Mouse (Mus musculus) intestine, postnatal 0 days (tissue): ENCODE measurements around the gene Kazald1. TPM values are rescaled to one million over a fixed set of nuclear protein-coding genes. Genes with fewer than 3 reads are reported as not detected.

Experiments used
- ATAC-seq: fragments of 200-750 bp; cut with Nextera tagmentation; 2 replicates; pipeline ENCODE4 v1.8.0; 2017; ENCODE audit warnings: mild to moderate bottlenecking, moderate TSS enrichment, moderate library complexity
- H3K27ac ChIP-seq: fragments of 300-500 bp; sonication (generic); 2 replicates; pipeline ENCODE4 v1.5.1; 2014; ENCODE audit warnings: mild to moderate bottlenecking, low read depth, low read length, moderate library complexity
- H3K27me3 ChIP-seq: fragments of 300-500 bp; sonication (generic); replicated peaks from 2 replicates; pipeline ENCODE4 v1.6.1; 2014; ENCODE audit warnings: low read length, mixed read lengths; ENCODE audit not compliant: control insufficient read depth, insufficient read depth
- H3K36me3 ChIP-seq: fragments of 300-500 bp; sonication (generic); 2 replicates; pipeline ENCODE4 v1.6.1; 2014; ENCODE audit warnings: mild to moderate bottlenecking, moderate library complexity; ENCODE audit not compliant: control insufficient read depth, insufficient read depth
- H3K4me1 ChIP-seq: fragments of 300-500 bp; sonication (generic); replicated peaks from 2 replicates; pipeline ENCODE4 v1.6.1; 2014; ENCODE audit warnings: antibody characterized with exemption, low read length, mixed read lengths; ENCODE audit not compliant: control insufficient read depth, insufficient read depth
- H3K4me2 ChIP-seq: fragments of 300-500 bp; sonication (generic); replicated peaks from 2 replicates; pipeline ENCODE4 v1.6.1; 2014; ENCODE audit warnings: low read depth, mild to moderate bottlenecking, moderate library complexity
- H3K4me3 ChIP-seq: fragments of 300-500 bp; sonication (generic); 2 replicates; pipeline ENCODE4 v1.5.1; 2014; ENCODE audit warnings: low read depth, low read length
- H3K9ac ChIP-seq: fragments of 300-500 bp; sonication (generic); 2 replicates; pipeline ENCODE4 v1.6.1; 2014; ENCODE audit warnings: mild to moderate bottlenecking, low read depth, low read length
- H3K9me3 ChIP-seq: fragments of 300-500 bp; sonication (generic); 2 replicates; pipeline ENCODE4 v1.6.1; 2016; ENCODE audit warnings: mixed run types; ENCODE audit not compliant: control insufficient read depth
- CTCF ChIP-seq: sonication (generic); IDR thresholded peaks from 2 replicates; pipeline ENCODE4 v1.5.1; 2016; ENCODE audit warnings: low read depth, mild to moderate bottlenecking, control low read depth, antibody characterized with exemption, moderate library complexity
- WGBS: fragments of 180-500 bp; shearing (Covaris S2); extraction: QIAGEN DNeasy Blood & Tissue Kit; methylation state at CpG from one replicate; pipeline ENCODE4 v1.1.7; 2014; 5-methylcytosine and 5-hydroxymethylcytosine counted together
- polyA plus RNA-seq: library from polyadenylated mRNA; unstranded; fragments of >200 nt; fragmentation: Nextera tagmentation; extraction: Ambion mirVana; gene quantifications from 2 replicates; pipeline ENCODE4 v1.2.1, GENCODE M21; 2015

The Kazald1 gene
- polyA plus RNA-seq, 1 experiment from 2014 or later, result 1.2 TPM

DNA sequence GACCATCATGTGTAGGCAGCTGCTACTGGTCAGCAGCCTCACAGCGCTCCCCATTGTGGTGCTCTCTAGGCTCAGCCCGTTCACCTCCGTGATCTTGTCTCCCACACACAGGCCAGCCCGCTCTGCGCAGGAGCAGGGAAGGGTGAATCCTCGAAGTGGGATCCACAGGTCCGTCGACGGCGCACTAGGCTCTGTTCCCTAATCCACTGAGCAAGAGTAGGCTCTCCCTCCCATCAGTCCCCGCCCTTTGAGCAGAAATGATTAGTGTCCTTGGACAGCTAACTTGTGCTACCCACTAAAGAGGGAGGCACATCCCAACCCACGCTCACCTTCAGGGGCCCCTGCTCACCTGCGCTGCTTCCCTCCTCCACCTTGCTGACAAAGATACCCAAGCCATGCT lies 34.8 kb upstream of the Kazald1 start:
- 57% methylated on average over 13 of the region's 13 CpGs for WGBS
- Histone ChIP-seq H3K4me2 (no peak overlapping the region), H3K9ac (no peak overlapping the region), H3K36me3 (no peaks in the 10 kb centered on the region), H3K27me3 (peaks cover 8% of the 10 kb centered on the region), H3K9me3 (no peaks in the 10 kb centered on the region), H3K27ac (no peak overlapping the region), H3K4me1 (0 out of 2 replicates have a peak, but pooled peaks cover 3% of the 10 kb centered on the region), H3K4me3 (no peak overlapping the region)
- ATAC-seq, result no peak
- TF ChIP-seq CTCF, result no peak

- Histone ChIP-seq H3K36me3 (no peaks in the 10 kb centered on the region), H3K4me3 (no peak overlapping the region), H3K9me3 (no peaks in the 10 kb centered on the region), H3K27ac (no peak overlapping the region), H3K4me1 (0 out of 2 replicates have a peak, but pooled peaks cover 3% of the 10 kb centered on the region), H3K9ac (no peak overlapping the region), H3K27me3 (peaks cover 8% of the 10 kb centered on the region), H3K4me2 (no peak overlapping the region)
- ATAC-seq, result no peak
- WGBS, result 68% methylated on average over 11 of the region's 11 CpGs
- TF ChIP-seq CTCF, result no peak
These were observed 30.6 kb upstream of the Kazald1 start for GRCm38 (mm10) chr19:45044389-45044927.

DNA sequence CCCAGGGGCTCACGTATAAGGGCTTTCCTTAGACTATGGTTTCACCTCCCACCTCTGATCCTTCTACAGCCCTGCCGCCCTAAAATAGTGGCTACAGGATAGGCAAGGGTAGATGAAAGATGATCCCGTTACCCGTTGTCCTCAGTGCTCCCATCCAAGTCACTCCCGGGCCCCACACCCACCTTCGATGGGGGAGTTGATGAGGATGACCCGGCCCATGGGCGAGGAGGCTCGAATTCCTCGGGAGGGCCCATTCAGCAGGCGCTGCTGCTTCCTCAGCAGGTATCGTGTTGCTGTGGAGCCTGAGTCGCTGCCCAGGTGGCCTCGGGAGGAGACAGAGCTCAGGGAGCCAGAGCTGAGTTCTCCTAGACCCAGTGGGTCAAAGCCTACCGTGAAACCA lies 29.8 kb upstream of the Kazald1 start:
- 55% methylated on average over 15 of the region's 15 CpGs for WGBS
- ATAC-seq, result no peak

GRCm38 (mm10) chr19:45045651-45046050 lies 29.4 kb upstream of the Kazald1 start, which contains the start of gene Pdzd7:
Gene Pdzd7 (minus strand): TSS chr19:45045717.
- Histone ChIP-seq H3K36me3 (peaks cover 3% of the 10 kb centered on the region; the same call in 1 of the 2 replicates), H3K4me2 (peak within 1 kb of the TSS; percentile 78), H3K9ac (no peak within 1 kb of the TSS), H3K4me1 (0 out of 2 replicates have a peak, but pooled peaks cover 3% of the 10 kb centered on the region), H3K4me3 (peak within 1 kb of the TSS; percentile 37), H3K27me3 (peaks cover 5% of the 10 kb centered on the region), H3K27ac (no peak within 1 kb of the TSS), H3K9me3 (no peaks in the 10 kb centered on the region)
- WGBS, result 84% methylated on average over 5 of the region's 5 CpGs
- no peak for TF ChIP-seq CTCF
- ATAC-seq, result no peak

More for the DNA sequence above, 29.8 kb upstream of the Kazald1 start:
- no peak for TF ChIP-seq CTCF
- no peak overlapping the region for H3K9ac ChIP-seq
- peaks cover 5% of the 10 kb centered on the region for H3K27me3 ChIP-seq
- no peak overlapping the region for H3K4me3 ChIP-seq
- H3K36me3 ChIP-seq, result no peaks in the 10 kb centered on the region
- no peak overlapping the region for H3K4me2 ChIP-seq
- H3K27ac ChIP-seq, result no peak overlapping the region
- H3K4me1 ChIP-seq, result 0 out of 2 replicates have a peak, but pooled peaks cover 3% of the 10 kb centered on the region
- no peaks in the 10 kb centered on the region for H3K9me3 ChIP-seq

DNA sequence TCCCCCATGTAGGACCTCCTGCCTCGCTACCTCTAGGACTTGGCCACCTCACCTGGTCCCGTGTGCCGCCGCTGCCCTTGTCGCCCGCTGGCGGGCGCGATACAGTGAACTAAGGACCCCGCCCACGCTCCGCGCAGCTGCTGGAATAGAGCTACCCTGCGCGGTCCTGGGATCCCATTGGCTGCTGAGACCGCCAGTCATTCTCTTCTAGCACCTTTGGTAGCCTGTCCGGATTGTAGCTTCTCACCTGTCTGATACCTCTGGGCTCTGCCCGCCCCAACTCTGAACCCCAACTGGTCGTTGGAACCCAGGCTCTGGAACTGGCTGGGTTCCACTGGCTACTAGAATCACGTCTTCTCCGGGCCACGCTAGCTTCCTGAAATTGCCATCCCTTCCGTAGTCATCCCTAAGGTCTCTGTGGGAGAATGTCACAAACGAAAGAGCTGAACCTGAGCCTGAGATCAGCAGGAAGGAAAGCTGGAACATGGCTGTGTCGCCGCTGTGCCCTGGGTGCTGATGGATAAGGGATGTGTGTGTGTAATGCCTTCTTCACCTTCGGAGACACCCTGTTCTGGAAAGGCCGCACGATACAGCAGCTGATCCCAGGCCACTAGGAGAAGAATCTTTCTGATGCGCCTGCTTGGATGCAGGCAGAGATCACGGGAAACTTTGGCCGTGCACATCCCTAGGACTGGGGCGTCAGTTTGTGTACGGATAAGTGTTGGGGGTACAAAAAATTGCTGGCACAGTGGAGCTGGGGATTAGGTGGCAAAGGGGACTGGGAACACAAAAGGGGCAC lies 28.3 kb upstream of the Kazald1 start:
- TF ChIP-seq CTCF, result peak; percentile 42
- no peaks in the 10 kb centered on the region for H3K9me3 ChIP-seq
- H3K4me2 ChIP-seq, result peak overlapping the region; percentile 78
- 0 out of 2 replicates have a peak, but pooled peaks cover 3% of the 10 kb centered on the region for H3K4me1 ChIP-seq
- peak overlapping the region; percentile 37 for H3K4me3 ChIP-seq
- H3K27ac ChIP-seq, result peak overlapping the region; percentile 88
- H3K9ac ChIP-seq, result no peak overlapping the region
- ATAC-seq, result peak; percentile 62
- H3K27me3 ChIP-seq, result peaks cover 5% of the 10 kb centered on the region
- H3K36me3 ChIP-seq, result peaks cover 8% of the 10 kb centered on the region; the same call in 1 of the 2 replicates
- WGBS, result under 1% methylated on average over 34 of the region's 34 CpGs

GRCm38 (mm10) chr19:45047417-45047934 lies 27.6 kb upstream of the Kazald1 start, which contains the start of gene Sfxn3:
Gene Sfxn3 (plus strand): TSS chr19:45047503.
- Histone ChIP-seq H3K4me1 (0 out of 2 replicates have a peak, but pooled peaks cover 3% of the 10 kb centered on the region), H3K4me3 (peak within 1 kb of the TSS; percentile 37), H3K36me3 (peaks cover 8% of the 10 kb centered on the region; the same call in 1 of the 2 replicates), H3K27me3 (peaks cover 5% of the 10 kb centered on the region), H3K4me2 (peak within 1 kb of the TSS; percentile 78), H3K27ac (peak within 1 kb of the TSS; percentile 88), H3K9ac (peak within 1 kb of the TSS; percentile 51; the same call in 1 of the 2 replicates), H3K9me3 (no peaks in the 10 kb centered on the region)
- peak; percentile 81 for ATAC-seq
- peak; percentile 88 for TF ChIP-seq CTCF
- WGBS, result 0% methylated on average over 26 of the region's 26 CpGs
